Mouse (Mus musculus): ENCODE data around the gene Efhd1.

DNA sequence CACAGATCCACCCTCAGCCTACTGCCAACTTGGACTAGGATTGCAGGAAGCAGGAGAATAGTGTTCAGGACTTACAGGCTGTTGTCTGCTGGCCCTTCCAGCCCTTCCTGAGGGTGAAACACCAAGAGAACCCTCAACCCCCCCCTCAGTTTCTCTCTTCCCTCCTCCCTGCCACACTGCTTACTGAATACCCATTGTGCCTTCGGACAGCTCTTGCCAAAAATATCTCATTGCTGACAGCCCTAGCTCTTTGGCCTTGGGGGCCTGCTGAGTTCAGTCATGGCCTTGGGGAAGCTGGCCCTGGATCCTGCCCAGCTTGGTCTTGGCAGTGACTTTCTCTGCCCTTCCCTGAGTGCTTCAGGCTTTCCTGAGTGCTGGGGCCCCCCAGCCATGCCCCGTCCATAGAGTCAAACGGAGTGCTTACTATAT is 9.4 kb downstream of the Efhd1 start:
- TF ChIP-seq CTCF (IDR thresholded peaks at IDR 0.05; ENCODE audit: borderline replicate concordance, insufficient read depth, low read length) (no peak), POLR2A (IDR thresholded peaks at IDR 0.05; ENCODE audit: low read depth, low read length) (no peak)
